Mouse (Mus musculus) adrenal gland, postnatal 4 days (tissue): Measurements from ENCODE around the gene Samd10. TPM values are rescaled to one million over a fixed set of nuclear protein-coding genes. Genes with fewer than 3 reads are reported as not detected.

ENCODE experiments used
- DNase-seq, 2 experiments: peaks; one replicate each; pipeline ENCODE4 v3.0.0; 2021 to 2022; ENCODE audit warnings: low spot score in 2 of 2, mixed read lengths in 2 of 2
- long read RNA-seq, 2 experiments: library from polyadenylated mRNA; stranded (forward); transcript quantifications; one replicate each; pipeline ENCODE4 v2.0.0; 2021
- total RNA-seq, 2 experiments: library from RNA; stranded (reverse); gene quantifications; 2 replicates each; pipeline ENCODE4 v1.2.3; 2021

Gene Samd10
- 10 to 100 TPM; 23.8 to 25.5 TPM for total RNA-seq
- long read RNA-seq, experiment 1, transcript Samd10-201 (5 exons, 2,164 nt): major isoform, 7 of 19 reads
- long read RNA-seq, experiment 1, transcript Samd10-203 (5 exons, 2,131 nt): minor isoform, 6 of 19 reads
- long read RNA-seq, experiment 1, partial matches to known transcripts: 4 of 19 reads
- long read RNA-seq, experiment 1, other reads (novel, unspliced or antisense): 2 of 19 reads
- long read RNA-seq, experiment 2, transcript Samd10-201 (5 exons, 2,164 nt): major isoform, 15 of 40 reads
- long read RNA-seq, experiment 2, transcript Samd10-203 (5 exons, 2,131 nt): minor isoform, 5 of 40 reads
- long read RNA-seq, experiment 2, partial matches to known transcripts: 4 of 40 reads
- long read RNA-seq, experiment 2, other reads (novel, unspliced or antisense): 16 of 40 reads

GRCm38 (mm10) chr2:181598454-181599351 lies at the start of gene Samd10:
Samd10 (minus strand) TSS chr2:181599212.
- no peak for DNase-seq

- no peak for DNase-seq
These were observed 47.8 kb upstream of the Samd10 start for GRCm38 (mm10) chr2:181646626-181647472.

- DNase-seq: no peak
These were observed 46.7 kb upstream of the Samd10 start for GRCm38 (mm10) chr2:181645666-181646065.

GRCm38 (mm10) chr2:181644361-181644760 lies 45.3 kb upstream of the Samd10 start:
- no peak for DNase-seq

- DNase-seq: no peak
These were observed 36.9 kb upstream of the Samd10 start for GRCm38 (mm10) chr2:181635865-181636264.

- DNase-seq: no peak
These were observed 33.6 kb upstream of the Samd10 start for GRCm38 (mm10) chr2:181632624-181633023.

GRCm38 (mm10) chr2:181628471-181628870 lies 29.5 kb upstream of the Samd10 start:
- no peak for DNase-seq

GRCm38 (mm10) chr2:181623401-181623800 lies 24.4 kb upstream of the Samd10 start:
- DNase-seq: no peak

GRCm38 (mm10) chr2:181618761-181619495 lies 19.9 kb upstream of the Samd10 start:
- DNase-seq: no peak

- DNase-seq: no peak
These were observed 3.4 kb upstream of the Samd10 start for GRCm38 (mm10) chr2:181602367-181602766.

- no peak for DNase-seq
These were observed 2.7 kb upstream of the Samd10 start for GRCm38 (mm10) chr2:181601751-181602145.

GRCm38 (mm10) chr2:181600828-181601750 lies 2.1 kb upstream of the Samd10 start:
- peak; percentile 86 to 91 for DNase-seq

GRCm38 (mm10) chr2:181600226-181600758 lies 1.3 kb upstream of the Samd10 start:
- DNase-seq: no peak

- no peak for DNase-seq
These were observed 1.5 kb downstream of the Samd10 start for GRCm38 (mm10) chr2:181597378-181598061.

- no peak for DNase-seq
These were observed 2.6 kb downstream of the Samd10 start for GRCm38 (mm10) chr2:181596221-181596960.

GRCm38 (mm10) chr2:181594946-181595696 lies 3.9 kb downstream of the Samd10 start:
- DNase-seq: no peak

- DNase-seq: no peak
These were observed 5.1 kb downstream of the Samd10 start for GRCm38 (mm10) chr2:181593937-181594336.
